Mouse (Mus musculus) lung, adult 2 months (tissue): ENCODE measurements around the gene Cacna1g. TPM values are rescaled to one million over a fixed set of nuclear protein-coding genes. Genes with fewer than 3 reads are reported as not detected.
A peak's percentile ranks its signal among the peaks of the same experiment; 100 is the strongest.

Experiments
- DNase-seq: peaks from one replicate; pipeline ENCODE4 v3.0.0; 2022
- H3K4me1 ChIP-seq: fragments of 200-500 bp; 2 replicates; pipeline ENCODE4 v1.6.1; 2011; ENCODE audit warnings: low read length; ENCODE audit not compliant: control insufficient read depth, insufficient read depth
- H3K4me3 ChIP-seq: fragments of 200-500 bp; replicated peaks from 2 replicates; pipeline ENCODE3; 2011; ENCODE audit warnings: low read depth, mild to moderate bottlenecking, control low read depth, low read length; ENCODE audit errors: extremely low read depth
- CTCF ChIP-seq: fragments of 200-500 bp; IDR thresholded peaks from 2 replicates; pipeline ENCODE4 v1.5.1; 2011; ENCODE audit warnings: mild to moderate bottlenecking, low read length, control low read depth; ENCODE audit not compliant: insufficient read depth
- POLR2A ChIP-seq: fragments of 200-500 bp; IDR thresholded peaks from 2 replicates; pipeline ENCODE4 v1.6.1; 2011; ENCODE audit warnings: low read depth, mild to moderate bottlenecking, control low read depth, low read length, borderline replicate concordance; ENCODE audit errors: extremely low read depth
- WGBS: fragments of 180-500 bp; shearing (Covaris S2); methylation state at CpG from one replicate; pipeline ENCODE4 v1.1.7; 2018; 5-methylcytosine and 5-hydroxymethylcytosine counted together
- polyA plus RNA-seq: library from polyadenylated mRNA; depleted of rRNA; stranded (reverse); fragments of >200 nt; gene quantifications from 2 replicates; pipeline ENCODE4 v1.2.3, GENCODE M21; 2012

The Cacna1g gene
- polyA plus RNA-seq, 1 experiment, result 4.3 TPM

DNA sequence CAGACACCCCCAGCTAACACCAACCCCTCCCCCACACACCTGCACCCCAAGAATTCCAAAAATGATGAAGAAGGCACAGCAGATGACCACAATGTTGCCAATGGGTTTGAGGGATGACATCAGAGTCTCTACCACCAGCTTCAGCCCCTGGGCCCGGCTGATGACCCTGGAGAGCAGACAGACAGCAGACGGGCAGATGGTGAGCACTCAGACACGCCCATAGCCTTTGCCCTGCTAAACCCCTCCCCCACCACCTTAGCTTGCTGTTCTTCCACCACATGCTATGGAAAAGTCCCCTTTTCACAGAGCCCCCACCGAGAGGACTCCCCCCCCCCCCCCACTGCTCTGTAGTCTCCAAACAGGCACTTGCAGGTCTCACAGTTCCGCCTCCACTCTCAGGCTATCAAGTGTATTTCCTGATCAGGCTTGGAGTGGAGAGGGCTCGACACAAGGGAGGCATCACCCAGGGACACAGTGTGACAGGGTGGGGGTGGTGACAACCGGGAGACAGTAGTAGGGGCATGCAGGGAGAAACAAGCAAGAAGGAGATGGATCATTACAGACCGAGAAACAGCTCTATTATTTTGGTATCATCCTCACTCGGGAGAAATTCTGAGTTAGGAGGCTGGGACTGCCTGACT is 44.9 kb downstream of the Cacna1g start:
- no peak for DNase-seq
- no peak overlapping the region for H3K4me3 ChIP-seq
- no peak for TF ChIP-seq CTCF
- TF ChIP-seq POLR2A, result no peak
- 36% methylated on average over 9 of the region's 9 CpGs for WGBS
- no peaks in the 10 kb centered on the region for H3K4me1 ChIP-seq

GRCm38 (mm10) chr11:94428091-94428835 is 45.7 kb downstream of the Cacna1g start:
- 2% methylated on average over 4 of the region's 4 CpGs for WGBS
- DNase-seq, result no peak

GRCm38 (mm10) chr11:94425656-94426055 is 48.3 kb downstream of the Cacna1g start:
- no peak for TF ChIP-seq CTCF
- no peak for TF ChIP-seq POLR2A
- DNase-seq, result no peak
- H3K4me3 ChIP-seq, result no peak overlapping the region
- 55% methylated on average over 14 of the region's 14 CpGs for WGBS
- H3K4me1 ChIP-seq, result no peaks in the 10 kb centered on the region

More at GRCm38 (mm10) chr11:94428091-94428835, 45.7 kb downstream of the Cacna1g start:
- Histone ChIP-seq H3K4me1 (no peaks in the 10 kb centered on the region), H3K4me3 (no peak overlapping the region)
- TF ChIP-seq CTCF, result no peak
- no peak for TF ChIP-seq POLR2A

DNA sequence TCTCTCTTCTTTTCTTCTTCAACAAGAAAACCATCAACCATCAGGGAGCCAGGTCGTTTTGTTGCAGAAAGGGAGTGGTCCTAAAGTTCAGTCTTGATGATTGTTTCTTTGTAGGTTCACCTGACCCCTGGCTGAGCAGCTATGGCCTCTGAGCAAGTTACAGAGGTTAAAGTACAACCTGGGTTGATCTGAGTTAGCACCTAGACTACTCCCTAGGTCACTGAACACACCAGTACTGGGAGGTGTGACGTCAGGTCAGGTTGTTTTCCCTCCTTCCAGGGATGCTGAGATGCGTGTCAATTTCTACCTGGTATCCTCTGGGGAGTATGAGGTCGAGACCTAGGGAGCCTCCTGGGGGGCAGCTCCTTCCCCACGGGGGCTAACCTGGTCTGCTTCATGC is 48.8 kb downstream of the Cacna1g start:
- WGBS, result 57% methylated on average over 5 of the region's 5 CpGs
- H3K4me3 ChIP-seq, result no peak overlapping the region
- DNase-seq, result no peak
- no peaks in the 10 kb centered on the region for H3K4me1 ChIP-seq
- TF ChIP-seq CTCF, result no peak

DNA sequence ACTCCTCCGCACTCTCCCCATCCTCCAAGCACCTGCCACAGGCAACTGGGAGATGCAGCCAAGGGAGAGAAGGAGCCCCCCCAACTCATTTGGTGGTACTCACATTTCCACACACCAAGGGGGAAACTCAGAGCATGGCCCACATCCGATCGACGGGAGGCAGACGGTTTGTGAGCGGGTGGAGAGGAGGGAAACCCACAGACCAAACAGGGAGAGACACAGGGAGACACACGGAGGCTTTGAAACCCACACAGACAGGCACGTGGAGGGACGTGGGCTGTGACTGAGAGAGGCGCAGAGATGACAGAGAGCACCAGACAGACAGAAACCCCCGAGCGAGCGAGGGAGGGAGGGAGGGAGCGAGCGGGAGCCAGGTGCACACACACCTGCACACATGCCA is 49.6 kb downstream of the Cacna1g start:
- no peak for DNase-seq
- H3K4me3 ChIP-seq, result no peak overlapping the region
- TF ChIP-seq CTCF, result no peak
- TF ChIP-seq POLR2A, result no peak
- H3K4me1 ChIP-seq, result no peaks in the 10 kb centered on the region
- WGBS, result 57% methylated on average over 15 of the region's 15 CpGs

DNA sequence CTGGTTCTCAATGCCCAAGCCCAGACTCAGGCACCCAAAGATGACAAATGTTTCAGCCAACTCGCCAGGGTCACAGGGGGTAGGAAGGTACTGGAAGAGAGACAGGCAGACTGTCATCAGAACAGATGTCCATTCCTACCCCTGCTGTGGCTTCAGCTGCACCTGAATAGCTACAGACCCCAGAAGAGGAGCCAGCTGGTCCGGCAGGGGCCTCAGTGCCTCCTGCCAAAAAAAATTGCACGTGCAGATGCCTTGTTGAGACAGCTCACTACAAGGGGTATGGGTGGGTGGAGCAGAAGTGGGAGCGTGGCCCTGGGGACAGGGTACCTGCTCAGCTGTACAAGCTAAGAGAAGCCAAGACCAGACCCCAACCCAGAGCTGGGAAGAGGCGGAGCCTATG is 50.1 kb downstream of the Cacna1g start:
- TF ChIP-seq CTCF (no peak), POLR2A (no peak)
- DNase-seq, result no peak
- H3K4me1 ChIP-seq, result no peaks in the 10 kb centered on the region
- H3K4me3 ChIP-seq, result no peak overlapping the region
- 67% methylated on average over 5 of the region's 5 CpGs for WGBS

DNA sequence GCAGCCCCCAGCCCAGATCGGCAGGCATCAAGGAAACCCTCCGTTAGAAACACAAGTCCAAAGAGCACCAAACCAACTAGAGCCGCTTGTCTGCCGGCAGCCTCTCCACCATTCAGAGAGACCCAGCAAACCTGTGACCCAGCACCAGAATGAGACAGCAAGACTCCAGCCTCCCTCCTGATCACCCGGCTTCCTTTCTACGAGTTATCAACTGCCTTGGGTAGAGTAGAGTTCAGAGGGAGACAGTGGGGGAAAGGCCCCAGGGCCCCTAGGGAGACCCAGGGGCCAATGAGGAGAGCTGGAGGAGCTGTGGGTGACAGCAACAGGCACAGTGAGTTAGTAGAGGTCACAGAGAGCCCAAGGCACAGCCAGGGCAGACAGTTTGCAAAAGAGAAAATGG is 53.0 kb downstream of the Cacna1g start:
- whole genome bisulfite sequencing, result 65% methylated on average over 6 of the region's 6 CpGs
- Histone ChIP-seq H3K4me1 (no peaks in the 10 kb centered on the region), H3K4me3 (no peak overlapping the region)
- no peak for DNase-seq
- TF ChIP-seq POLR2A (no peak), CTCF (no peak)

DNA sequence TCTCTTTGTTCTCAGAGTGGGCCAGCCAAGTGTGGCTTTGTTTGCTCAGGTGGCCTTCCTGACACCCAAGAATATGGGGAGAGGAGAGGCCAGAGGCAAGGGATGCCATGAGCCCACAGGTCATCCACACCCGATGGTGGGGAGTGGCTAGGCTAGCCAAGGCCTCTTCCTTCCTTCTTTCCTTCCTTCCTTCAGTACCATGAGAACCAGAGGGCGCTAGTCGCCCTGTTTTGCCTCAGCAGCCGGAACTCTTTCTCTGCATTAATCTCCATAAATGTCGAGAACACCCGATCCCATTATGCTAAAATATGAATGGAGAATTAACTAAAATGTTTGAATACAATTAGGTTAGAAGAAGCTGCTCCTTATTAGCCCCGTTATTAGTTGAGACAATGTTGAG is 53.7 kb downstream of the Cacna1g start:
- TF ChIP-seq POLR2A (no peak), CTCF (peak; percentile 44; the same call in 1 of the 2 replicates)
- WGBS, result 14% methylated on average over 7 of the region's 7 CpGs
- H3K4me1 ChIP-seq, result no peaks in the 10 kb centered on the region

DNA sequence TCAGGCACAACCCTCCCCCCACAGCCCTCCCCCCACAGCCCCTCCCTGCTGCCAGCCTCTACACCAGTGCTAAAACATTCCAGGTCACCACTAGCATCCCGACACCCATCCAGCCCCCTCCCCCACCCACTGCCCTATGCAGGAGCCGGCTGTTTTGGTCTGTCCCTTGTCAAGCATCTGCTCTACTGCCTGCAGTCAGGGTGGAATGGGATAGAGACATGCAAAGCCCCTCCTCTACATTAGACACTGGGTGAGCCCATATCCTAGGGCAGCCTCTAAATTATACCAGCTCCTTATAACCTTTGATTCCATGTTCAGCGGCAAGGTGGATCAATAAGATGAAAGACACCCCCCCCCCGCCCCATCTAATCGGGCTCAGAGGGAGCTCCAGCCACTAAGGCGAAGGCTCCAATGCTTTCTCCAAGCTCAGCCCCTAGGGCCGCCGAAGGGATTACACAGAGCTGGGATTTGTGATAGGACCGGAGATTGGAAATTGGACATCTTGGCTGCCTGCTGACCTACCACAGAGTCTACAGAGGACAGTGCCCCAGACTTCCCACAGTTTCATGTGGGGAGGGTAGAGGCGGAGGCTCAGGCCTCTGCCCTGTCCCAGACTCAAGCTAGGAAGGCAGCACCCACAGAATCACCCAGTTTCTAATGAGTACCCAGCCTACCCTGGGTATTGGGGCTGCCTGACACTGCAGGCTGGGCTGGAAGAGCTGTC is 54.8 kb downstream of the Cacna1g start:
- Histone ChIP-seq H3K4me3 (no peak overlapping the region), H3K4me1 (no peaks in the 10 kb centered on the region)
- no peak for DNase-seq
- WGBS, result 69% methylated on average over 10 of the region's 10 CpGs
- TF ChIP-seq CTCF, result no peak
- no peak for TF ChIP-seq POLR2A

More for the DNA sequence above, 53.7 kb downstream of the Cacna1g start:
- H3K4me3 ChIP-seq, result no peak overlapping the region
- DNase-seq, result peak; percentile 38
